Mouse (Mus musculus): ENCODE measurements at regions not wholly inside any gene's neighbourhood (a gene's known extent, or its start where the extent isn't known, plus 50 kb on each side); places are given as distances from the start of the nearest gene placed in this dataset.

GRCm38 (mm10) chr5:138915068-138915467, 82.1 kb downstream of the Pdgfa start:
- no peaks in the 10 kb centered on the region for H3K36me3 ChIP-seq (ENCODE audit: control insufficient read depth in 1 of 2, insufficient read depth in 2 of 2, low read length in 2 of 2)
- TF ChIP-seq TBP (IDR thresholded peaks at IDR 0.05; ENCODE audit: low read depth, low read length) (no peak), ZC3H11A (IDR thresholded peaks at IDR 0.05; ENCODE audit: low read depth, low read length) (no peak)
- no peak overlapping the region for H3K4me3 ChIP-seq (ENCODE audit: control insufficient read depth in 1 of 2, insufficient read depth in 1 of 2, low read depth in 2 of 2, low read length in 2 of 2)
- no peaks in the 10 kb centered on the region for H3K27me3 ChIP-seq (ENCODE audit: control insufficient read depth in 1 of 2, insufficient read depth in 2 of 2, low read length in 2 of 2)
- no peak overlapping the region for H3K27ac ChIP-seq (ENCODE audit: control insufficient read depth, low read depth, low read length)
- H3K9ac ChIP-seq (ENCODE audit: control insufficient read depth, low read depth, low read length, poor library complexity, severe bottlenecking): no peak overlapping the region
- DNase-seq (ENCODE audit: low read depth, low spot score): no peak
- no peaks in the 10 kb centered on the region for H3K9me3 ChIP-seq (replicated peaks; ENCODE audit: insufficient read depth, low read length)
- no peaks in the 10 kb centered on the region for H3K4me1 ChIP-seq (ENCODE audit: control insufficient read depth in 1 of 2, insufficient read depth in 2 of 2, low read length in 2 of 2)
- no peaks in the 10 kb centered on the region for H3K79me2 ChIP-seq (ENCODE audit: control insufficient read depth, insufficient read depth, low read length, poor library complexity)

- Histone ChIP-seq H3K79me2 (ENCODE audit: control insufficient read depth, insufficient read depth, low read length, poor library complexity) (no peaks in the 10 kb centered on the region), H3K4me1 (ENCODE audit: control insufficient read depth in 1 of 2, insufficient read depth in 2 of 2, low read length in 2 of 2) (no peaks in the 10 kb centered on the region), H3K27me3 (ENCODE audit: control insufficient read depth in 1 of 2, insufficient read depth in 2 of 2, low read length in 2 of 2) (no peaks in the 10 kb centered on the region), H3K9ac (ENCODE audit: control insufficient read depth, low read depth, low read length, poor library complexity, severe bottlenecking) (no peak overlapping the region), H3K4me3 (ENCODE audit: control insufficient read depth in 1 of 2, insufficient read depth in 1 of 2, low read depth in 2 of 2, low read length in 2 of 2) (no peak overlapping the region), H3K9me3 (replicated peaks; ENCODE audit: insufficient read depth, low read length) (no peaks in the 10 kb centered on the region), H3K27ac (ENCODE audit: control insufficient read depth, low read depth, low read length) (no peak overlapping the region), H3K36me3 (ENCODE audit: control insufficient read depth in 1 of 2, insufficient read depth in 2 of 2, low read length in 2 of 2) (no peaks in the 10 kb centered on the region)
- no peak for DNase-seq (ENCODE audit: low read depth, low spot score)
- TF ChIP-seq NRF1 (IDR thresholded peaks at IDR 0.05; ENCODE audit: insufficient read depth, low read depth, low read length, poor library complexity, severe bottlenecking) (no peak), ETS1 (IDR thresholded peaks at IDR 0.05; ENCODE audit: low read depth, low read length) (no peak), CTCF (IDR thresholded peaks at IDR 0.05 in 2 of 3, conservative IDR thresholded peaks at IDR 0.05 in 1 of 3; ENCODE audit: control insufficient read depth in 1 of 3, insufficient read depth in 1 of 3, low read depth in 2 of 3, low read length in 3 of 3, poor library complexity in 1 of 3, severe bottlenecking in 1 of 3) (no peak), ZKSCAN1 (IDR thresholded peaks at IDR 0.05; ENCODE audit: low read depth, low read length) (no peak), RCOR1 (IDR thresholded peaks at IDR 0.05; ENCODE audit: low read depth, low read length) (no peak), MEF2A (IDR thresholded peaks at IDR 0.05; ENCODE audit: extremely low read depth, insufficient replicate concordance, low read depth, low read length, poor library complexity, severe bottlenecking) (no peak), TCF12 (IDR thresholded peaks at IDR 0.05; ENCODE audit: low read depth, low read length) (no peak), CHD1 (IDR thresholded peaks at IDR 0.05; ENCODE audit: low read depth, low read length) (no peak), CHD2 (IDR thresholded peaks at IDR 0.05; ENCODE audit: low read length) (no peak)
These were observed 81.7 kb downstream of the Pdgfa start for GRCm38 (mm10) chr5:138915496-138915895.

- no peak overlapping the region for H3K4me3 ChIP-seq (ENCODE audit: control insufficient read depth in 1 of 2, insufficient read depth in 1 of 2, low read depth in 2 of 2, low read length in 2 of 2)
- no peak overlapping the region for H3K27ac ChIP-seq (ENCODE audit: control insufficient read depth, low read depth, low read length)
- TF ChIP-seq JUND (IDR thresholded peaks at IDR 0.05; ENCODE audit: low read depth, low read length) (no peak), POLR2AphosphoS2 (IDR thresholded peaks at IDR 0.05; ENCODE audit: low read length) (no peak), GATA1 (IDR thresholded peaks at IDR 0.05; ENCODE audit: low read depth, low read length) (no peak), MAX (IDR thresholded peaks at IDR 0.05; ENCODE audit: low read length) (no peak), ZNF384 (IDR thresholded peaks at IDR 0.05; ENCODE audit: low read depth, low read length) (no peak), NELFE (IDR thresholded peaks at IDR 0.05; ENCODE audit: low read depth, low read length) (no peak), MAZ (IDR thresholded peaks at IDR 0.05; ENCODE audit: low read depth, low read length) (no peak), RCOR1 (IDR thresholded peaks at IDR 0.05; ENCODE audit: low read depth, low read length) (no peak), ZKSCAN1 (IDR thresholded peaks at IDR 0.05; ENCODE audit: low read depth, low read length) (no peak), NRF1 (IDR thresholded peaks at IDR 0.05; ENCODE audit: insufficient read depth, low read depth, low read length, poor library complexity, severe bottlenecking) (no peak), TCF12 (IDR thresholded peaks at IDR 0.05; ENCODE audit: low read depth, low read length) (no peak), POLR2AphosphoS5 (IDR thresholded peaks at IDR 0.05; ENCODE audit: borderline replicate concordance, low read depth, low read length) (no peak), MXI1 (IDR thresholded peaks at IDR 0.05; ENCODE audit: low read depth, low read length) (no peak), ZC3H11A (IDR thresholded peaks at IDR 0.05; ENCODE audit: low read depth, low read length) (no peak), RAD21 (IDR thresholded peaks at IDR 0.05; ENCODE audit: low read depth, low read length) (no peak), KAT2A (conservative IDR thresholded peaks at IDR 0.05; ENCODE audit: low read depth, low read length) (no peak), UBTF (IDR thresholded peaks at IDR 0.05; ENCODE audit: borderline replicate concordance, insufficient read depth, low read depth, low read length) (no peak)
These were observed 76.9 kb downstream of the Pdgfa start for GRCm38 (mm10) chr5:138920156-138920845.

More at GRCm38 (mm10) chr5:138920156-138920845, 76.9 kb downstream of the Pdgfa start:
- no peak for DNase-seq (ENCODE audit: low read depth, low spot score)
- Histone ChIP-seq H3K9me3 (replicated peaks; ENCODE audit: insufficient read depth, low read length) (no peaks in the 10 kb centered on the region), H3K36me3 (ENCODE audit: control insufficient read depth in 1 of 2, insufficient read depth in 2 of 2, low read length in 2 of 2) (no peaks in the 10 kb centered on the region), H3K79me2 (ENCODE audit: control insufficient read depth, insufficient read depth, low read length, poor library complexity) (no peaks in the 10 kb centered on the region), H3K9ac (ENCODE audit: control insufficient read depth, low read depth, low read length, poor library complexity, severe bottlenecking) (no peak overlapping the region), H3K27me3 (ENCODE audit: control insufficient read depth in 1 of 2, insufficient read depth in 2 of 2, low read length in 2 of 2) (no peaks in the 10 kb centered on the region), H3K4me1 (ENCODE audit: control insufficient read depth in 1 of 2, insufficient read depth in 2 of 2, low read length in 2 of 2) (no peaks in the 10 kb centered on the region)

Measured in MEL (cell line).